Mouse (Mus musculus): ENCODE results near the gene Srxn1.

- TF ChIP-seq CTCF (IDR thresholded peaks at IDR 0.05; ENCODE audit: borderline replicate concordance, control insufficient read depth, extremely low read depth, insufficient read depth, low read length, poor library complexity) (no peak), POLR2A (IDR thresholded peaks at IDR 0.05; ENCODE audit: control insufficient read depth, extremely low read depth, insufficient read depth, low read length, poor library complexity) (no peak)
Observed at GRCm38 (mm10) chr2:152105318-152106224, at the start of gene Srxn1.

All from thymus, adult 2 months (tissue).